Mouse (Mus musculus) midbrain, embryonic 16.5 days (tissue): ENCODE measurements around the gene Mrpl39. TPM values are rescaled to one million over a fixed set of nuclear protein-coding genes. Genes with fewer than 3 reads are reported as not detected.

Experiments
- ATAC-seq: fragments of 200-750 bp; cut with Nextera tagmentation; 2 replicates; pipeline ENCODE4 v1.8.0; 2017; ENCODE audit warnings: moderate TSS enrichment
- H3K27ac ChIP-seq: fragments of 300-500 bp; sonication (generic); 2 replicates; pipeline ENCODE4 v1.5.1; 2014; ENCODE audit warnings: mild to moderate bottlenecking, low read length, mixed read lengths
- H3K27me3 ChIP-seq: fragments of 300-500 bp; sonication (generic); 2 replicates; pipeline ENCODE4 v1.6.1; 2014; ENCODE audit warnings: low read depth, low read length, mixed read lengths; ENCODE audit not compliant: control insufficient read depth, insufficient read depth
- H3K36me3 ChIP-seq: fragments of 300-500 bp; sonication (generic); 2 replicates; pipeline ENCODE4 v1.6.1; 2014; ENCODE audit warnings: mild to moderate bottlenecking, low read length, moderate library complexity, mixed read lengths; ENCODE audit not compliant: control insufficient read depth, insufficient read depth
- H3K4me1 ChIP-seq: fragments of 300-500 bp; sonication (generic); 2 replicates; pipeline ENCODE4 v1.6.1; 2014; ENCODE audit warnings: mild to moderate bottlenecking, low read length, mixed read lengths; ENCODE audit not compliant: control insufficient read depth, insufficient read depth
- H3K4me2 ChIP-seq: fragments of 300-500 bp; sonication (generic); 2 replicates; pipeline ENCODE4 v1.6.1; 2014; ENCODE audit warnings: mild to moderate bottlenecking, low read length, mixed read lengths
- H3K4me3 ChIP-seq: fragments of 300-500 bp; sonication (generic); 2 replicates; pipeline ENCODE4 v1.5.1; 2014; ENCODE audit warnings: low read depth, mild to moderate bottlenecking, low read length, moderate library complexity, mixed read lengths
- H3K9ac ChIP-seq: fragments of 300-500 bp; sonication (generic); 2 replicates; pipeline ENCODE4 v1.6.1; 2014; ENCODE audit warnings: low read depth, low read length, mixed read lengths
- H3K9me3 ChIP-seq: fragments of 300-500 bp; sonication (generic); replicated peaks from 2 replicates; pipeline ENCODE4 v1.6.1; 2014; ENCODE audit warnings: mild to moderate bottlenecking, low read length, mixed read lengths; ENCODE audit not compliant: control insufficient read depth, poor library complexity, severe bottlenecking
- whole genome bisulfite sequencing: fragments of 180-500 bp; shearing (Covaris S2); extraction: QIAGEN DNeasy Blood & Tissue Kit; methylation state at CpG from one replicate; pipeline ENCODE4 v1.1.7; 2014; 5-methylcytosine and 5-hydroxymethylcytosine counted together
- polyA plus RNA-seq: library from polyadenylated mRNA; unstranded; fragments of >200 nt; fragmentation: Nextera tagmentation; extraction: Ambion mirVana; gene quantifications from 2 replicates; pipeline ENCODE4 v1.2.1, GENCODE M21; 2015

Mrpl39 gene
- polyA plus RNA-seq, 1 experiment from 2014 or later = 37.4 TPM

- Histone ChIP-seq H3K4me2 (no peak overlapping the region), H3K27me3 (no peaks in the 10 kb centered on the region), H3K36me3 (peaks cover 12% of the 10 kb centered on the region), H3K9me3 (no peaks in the 10 kb centered on the region), H3K4me1 (no peaks in the 10 kb centered on the region), H3K9ac (no peak overlapping the region), H3K27ac (no peak overlapping the region), H3K4me3 (no peak overlapping the region)
- no peak for ATAC-seq
- 92% methylated on average over 13 of the region's 13 CpGs for WGBS
These were observed 18.6 kb downstream of the Mrpl39 start for GRCm38 (mm10) chr16:84716724-84717617.

DNA sequence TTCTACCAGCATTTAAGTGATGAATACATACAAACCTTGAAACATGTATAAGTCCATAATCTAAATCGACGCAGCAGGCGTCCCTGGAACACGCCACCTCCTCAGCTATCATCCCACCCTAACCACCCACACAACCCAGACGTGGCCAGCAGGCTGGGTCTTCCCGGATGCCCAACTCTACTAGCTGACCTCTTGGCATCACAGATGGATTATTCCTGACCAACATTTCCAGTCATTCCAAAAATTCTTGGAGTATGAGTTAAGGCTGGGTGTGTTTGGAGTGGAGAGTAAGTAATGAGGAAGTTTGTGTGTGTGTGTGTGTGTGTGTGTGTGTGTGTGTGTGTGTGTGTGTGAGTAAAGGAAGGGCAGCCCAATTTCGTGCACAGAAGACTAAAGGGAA is 19.3 kb downstream of the Mrpl39 start:
- Histone ChIP-seq H3K9me3 (no peaks in the 10 kb centered on the region), H3K36me3 (peaks cover 7% of the 10 kb centered on the region), H3K4me1 (no peaks in the 10 kb centered on the region), H3K9ac (no peak overlapping the region), H3K4me3 (no peak overlapping the region), H3K27ac (no peak overlapping the region), H3K27me3 (no peaks in the 10 kb centered on the region), H3K4me2 (no peak overlapping the region)
- WGBS = 91% methylated on average over 7 of the region's 7 CpGs
- ATAC-seq = no peak

DNA sequence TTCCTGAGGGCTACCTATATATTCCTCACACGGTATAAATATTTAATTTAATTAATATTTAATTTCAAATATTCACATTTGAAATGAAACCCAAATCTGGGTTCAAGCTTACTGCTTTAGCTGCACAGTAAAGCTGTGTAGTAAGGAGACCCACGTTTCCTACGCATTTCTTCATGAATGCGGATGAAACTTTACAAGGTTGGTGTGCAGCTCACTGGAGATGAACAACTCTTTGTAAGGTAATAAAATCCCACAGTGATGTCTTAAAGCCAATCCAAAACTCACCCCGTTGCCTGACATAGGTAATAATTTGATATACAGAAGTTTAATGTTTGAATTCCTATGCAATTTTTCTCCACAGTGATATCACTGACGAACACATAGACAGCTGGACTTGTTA is 20.6 kb downstream of the Mrpl39 start:
- H3K4me1 ChIP-seq = no peaks in the 10 kb centered on the region
- H3K27ac ChIP-seq = no peak overlapping the region
- H3K27me3 ChIP-seq = no peaks in the 10 kb centered on the region
- WGBS = 96% methylated on average over 6 of the region's 6 CpGs
- H3K4me2 ChIP-seq = no peak overlapping the region
- ATAC-seq = no peak
- H3K9ac ChIP-seq = no peak overlapping the region
- no peaks in the 10 kb centered on the region for H3K9me3 ChIP-seq
- no peak overlapping the region for H3K4me3 ChIP-seq
- peaks cover 3% of the 10 kb centered on the region for H3K36me3 ChIP-seq

GRCm38 (mm10) chr16:84713926-84714325 is 21.6 kb downstream of the Mrpl39 start:
- no peak for ATAC-seq
- H3K36me3 ChIP-seq = peaks cover 3% of the 10 kb centered on the region
- no peaks in the 10 kb centered on the region for H3K9me3 ChIP-seq
- no peak overlapping the region for H3K9ac ChIP-seq
- no peak overlapping the region for H3K4me3 ChIP-seq
- H3K4me1 ChIP-seq = no peaks in the 10 kb centered on the region
- no peak overlapping the region for H3K27ac ChIP-seq
- H3K27me3 ChIP-seq = no peaks in the 10 kb centered on the region
- WGBS = 90% methylated on average over 4 of the region's 4 CpGs
- no peak overlapping the region for H3K4me2 ChIP-seq

DNA sequence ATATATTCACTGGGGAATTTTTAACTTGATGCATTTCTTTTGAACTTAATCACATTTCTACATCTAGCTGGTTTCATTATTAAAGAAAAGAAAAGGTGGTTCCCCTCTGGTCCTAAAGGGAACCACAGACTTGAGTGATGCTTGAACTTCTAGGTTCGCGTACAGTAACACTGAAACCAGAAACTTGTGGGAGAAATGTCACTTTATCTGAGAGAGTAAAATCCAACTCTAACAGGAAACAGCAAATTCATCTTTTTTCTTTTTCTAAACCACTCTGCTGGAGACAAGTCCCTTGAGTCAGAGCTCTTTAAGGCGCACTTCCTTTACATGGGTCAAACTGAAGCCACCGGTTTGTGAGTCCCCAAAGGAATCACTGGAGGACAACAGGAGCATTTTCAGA is 22.4 kb downstream of the Mrpl39 start:
- Histone ChIP-seq H3K9ac (no peak overlapping the region), H3K27me3 (no peaks in the 10 kb centered on the region), H3K4me1 (no peaks in the 10 kb centered on the region), H3K4me3 (no peak overlapping the region), H3K36me3 (no peaks in the 10 kb centered on the region; the same call in 1 of the 2 replicates), H3K27ac (no peak overlapping the region), H3K4me2 (no peak overlapping the region), H3K9me3 (no peaks in the 10 kb centered on the region)
- 88% methylated on average over 4 of the region's 4 CpGs for WGBS
- no peak for ATAC-seq

DNA sequence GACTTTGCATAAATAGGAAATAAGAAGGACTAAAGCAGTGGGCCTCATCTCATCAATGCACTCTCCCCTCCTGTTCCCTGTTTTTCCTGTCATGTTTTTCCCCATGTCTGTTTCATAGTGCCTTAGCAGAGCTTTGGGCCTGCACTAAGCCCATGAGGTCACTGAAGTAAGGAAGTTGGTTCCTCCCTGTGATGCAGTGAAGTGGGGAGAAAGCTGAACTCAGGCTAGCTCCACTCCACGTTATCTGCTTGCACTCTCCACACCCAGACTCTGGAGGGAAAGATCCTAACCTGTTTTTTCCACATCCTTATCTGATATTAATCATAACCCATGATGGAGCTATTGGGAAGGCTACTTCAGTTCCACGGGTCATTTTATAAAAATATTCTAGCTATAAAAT is 26.9 kb downstream of the Mrpl39 start:
- no peak overlapping the region for H3K9ac ChIP-seq

DNA sequence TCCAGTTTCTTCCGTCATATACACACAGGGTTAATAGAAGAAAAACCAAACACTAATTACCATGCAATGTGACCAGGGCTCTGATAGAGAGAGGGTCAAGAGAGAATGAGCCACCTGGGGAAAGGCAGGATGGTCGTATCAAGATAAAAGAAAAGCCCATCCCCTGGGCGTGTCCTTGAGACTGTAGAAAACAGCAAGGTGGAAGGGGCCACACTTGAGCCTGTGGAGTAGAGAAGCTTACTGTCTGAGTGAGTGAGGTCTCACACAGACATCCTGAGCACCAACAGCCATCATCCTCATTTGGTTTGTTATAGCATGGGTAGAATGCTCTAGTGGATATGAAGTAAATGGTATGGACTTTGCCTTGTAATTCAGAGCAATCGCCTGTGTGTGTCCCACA is 27.7 kb downstream of the Mrpl39 start:
- H3K9ac ChIP-seq = no peak overlapping the region
- ATAC-seq = no peak
- H3K36me3 ChIP-seq = no peaks in the 10 kb centered on the region
- peaks cover 6% of the 10 kb centered on the region; the same call in 1 of the 2 replicates for H3K4me1 ChIP-seq
- 76% methylated on average over 4 of the region's 4 CpGs for WGBS
- no peak overlapping the region for H3K27ac ChIP-seq
- H3K4me3 ChIP-seq = no peak overlapping the region
- H3K27me3 ChIP-seq = peaks cover 13% of the 10 kb centered on the region
- H3K4me2 ChIP-seq = no peak overlapping the region
- no peaks in the 10 kb centered on the region for H3K9me3 ChIP-seq

More for the DNA sequence above, 26.9 kb downstream of the Mrpl39 start:
- Histone ChIP-seq H3K4me1 (peaks cover 2% of the 10 kb centered on the region; the same call in 1 of the 2 replicates), H3K27ac (no peak overlapping the region), H3K9me3 (no peaks in the 10 kb centered on the region), H3K27me3 (peaks cover 7% of the 10 kb centered on the region), H3K4me3 (no peak overlapping the region), H3K36me3 (no peaks in the 10 kb centered on the region), H3K4me2 (no peak overlapping the region)
- WGBS = 84% methylated on average over 2 of the region's 2 CpGs
- ATAC-seq = no peak

DNA sequence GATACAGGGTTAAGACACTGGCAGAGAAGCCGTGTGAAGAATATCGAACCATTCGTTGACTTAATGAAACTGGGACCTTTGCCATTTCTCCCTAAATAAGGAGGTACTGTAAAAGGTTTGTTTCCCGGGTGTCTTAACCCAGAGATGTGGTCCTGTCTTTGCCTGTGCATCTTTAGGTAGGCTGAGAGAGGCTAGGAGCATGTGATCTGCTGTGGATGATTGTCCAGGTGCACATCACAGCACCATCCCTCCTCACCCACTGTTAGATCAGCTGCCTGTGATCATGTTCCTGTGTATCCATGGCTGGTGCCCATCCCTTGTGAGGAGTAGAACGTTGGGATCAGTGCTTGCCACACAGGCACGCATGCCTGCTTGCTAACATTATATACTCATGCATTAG is 29.0 kb downstream of the Mrpl39 start:
- no peak overlapping the region for H3K27ac ChIP-seq
- H3K36me3 ChIP-seq = no peaks in the 10 kb centered on the region
- H3K9me3 ChIP-seq = no peaks in the 10 kb centered on the region
- peaks cover 18% of the 10 kb centered on the region for H3K27me3 ChIP-seq
- H3K4me2 ChIP-seq = no peak overlapping the region
- 87% methylated on average over 6 of the region's 6 CpGs for WGBS
- no peak for ATAC-seq
- no peak overlapping the region for H3K9ac ChIP-seq
- H3K4me3 ChIP-seq = no peak overlapping the region
- peaks cover 9% of the 10 kb centered on the region; the same call in 1 of the 2 replicates for H3K4me1 ChIP-seq

DNA sequence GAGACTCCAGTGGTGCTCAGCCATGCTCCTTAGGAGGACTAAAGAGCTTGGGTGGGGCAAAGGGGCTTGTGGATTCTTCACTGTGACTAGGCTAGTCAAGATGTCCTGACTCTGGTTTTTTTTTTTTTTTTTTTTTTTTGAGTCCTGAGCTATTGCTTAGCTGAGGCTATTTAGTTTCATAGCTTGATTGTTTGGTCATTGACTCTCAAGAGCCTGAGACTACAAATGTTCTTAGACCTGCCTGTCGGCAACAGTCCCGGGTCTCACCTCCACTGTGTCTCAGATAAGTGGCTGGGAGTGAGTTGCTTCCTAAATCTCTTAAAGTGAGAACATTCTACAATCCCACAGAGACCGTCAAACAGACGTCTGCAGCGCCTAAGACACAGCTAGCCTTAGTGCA is 30.0 kb downstream of the Mrpl39 start:
- Histone ChIP-seq H3K27me3 (peaks cover 18% of the 10 kb centered on the region), H3K27ac (no peak overlapping the region), H3K4me3 (no peak overlapping the region), H3K4me2 (no peak overlapping the region), H3K9ac (no peak overlapping the region), H3K9me3 (no peaks in the 10 kb centered on the region), H3K36me3 (no peaks in the 10 kb centered on the region), H3K4me1 (peaks cover 9% of the 10 kb centered on the region; the same call in 1 of the 2 replicates)
- WGBS = 84% methylated on average over 5 of the region's 5 CpGs
- no peak for ATAC-seq
